Mouse (Mus musculus): ENCODE measurements around the gene Comtd1.

DNA sequence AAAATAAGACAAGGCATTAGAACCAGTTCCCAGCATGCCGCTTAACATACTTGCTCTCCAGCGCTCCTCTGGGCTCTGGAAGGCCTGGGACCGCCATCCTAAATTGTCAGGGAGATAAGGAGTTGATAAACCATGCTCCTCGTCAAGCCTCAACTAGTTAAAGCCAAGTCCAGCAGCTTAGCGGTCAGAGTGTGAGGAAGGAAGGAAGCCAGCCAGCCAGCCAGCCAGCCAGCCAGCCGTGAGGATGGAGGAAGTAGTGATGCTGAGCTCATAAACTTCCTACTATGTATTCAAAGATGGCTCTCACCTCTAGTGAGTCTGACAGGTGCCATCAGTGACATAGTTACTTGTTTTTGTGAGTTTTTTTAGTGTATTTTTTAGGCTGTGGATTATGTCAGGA is 5.5 kb downstream of the Comtd1 start:
- TF ChIP-seq POLR2A (IDR thresholded peaks at IDR 0.05; ENCODE audit: control insufficient read depth, low read depth, low read length) (no peak), CTCF (IDR thresholded peaks at IDR 0.05; ENCODE audit: control insufficient read depth, insufficient read depth, insufficient replicate concordance, low read depth, low read length) (no peak)
